Mouse (Mus musculus): Measurements from ENCODE around the gene Heatr4. TPM values are rescaled to one million over a fixed set of nuclear protein-coding genes. Genes with fewer than 3 reads are reported as not detected.

Heatr4 gene
- polyA plus RNA-seq (2012; ENCODE audit: low replicate concordance), result not detected in 2 replicates

GRCm38 (mm10) chr12:83984752-83985151 is at the start of gene Heatr4:
Gene Heatr4, minus strand, starts transcription at chr12:83984852.

GRCm38 (mm10) chr12:84009171-84009965 is 24.7 kb upstream of the Heatr4 start, which contains the start of gene Acot1:
Gene Acot1, plus strand, starts transcription at chr12:84009490.

GRCm38 (mm10) chr12:83987583-83988441 is 3.2 kb upstream of the Heatr4 start, which contains the start of gene Acot2:
Gene Acot2, plus strand, starts transcription at chr12:83987861.

DNA sequence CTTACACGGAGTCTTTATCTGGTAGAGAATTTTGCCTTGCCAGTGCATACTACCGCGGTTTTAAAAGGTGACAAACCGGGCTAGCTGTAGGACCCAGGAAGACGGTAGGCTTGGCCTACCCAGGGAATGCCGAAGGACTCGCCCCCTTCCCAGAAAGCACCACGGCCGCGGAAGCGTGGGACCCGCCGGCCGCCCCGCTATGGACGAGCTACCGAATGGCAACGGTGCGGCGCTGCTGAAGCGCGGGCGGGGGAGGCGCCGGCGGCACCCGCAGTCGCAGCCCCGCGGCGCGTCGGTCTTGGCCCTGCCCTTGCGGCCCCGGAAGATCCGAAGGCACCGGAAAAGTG is 34.2 kb downstream of the Heatr4 start, which contains the start of gene Riox1:
Gene Riox1 (plus strand): TSS at position 116 of the 347 bp plus-strand sequence.

DNA sequence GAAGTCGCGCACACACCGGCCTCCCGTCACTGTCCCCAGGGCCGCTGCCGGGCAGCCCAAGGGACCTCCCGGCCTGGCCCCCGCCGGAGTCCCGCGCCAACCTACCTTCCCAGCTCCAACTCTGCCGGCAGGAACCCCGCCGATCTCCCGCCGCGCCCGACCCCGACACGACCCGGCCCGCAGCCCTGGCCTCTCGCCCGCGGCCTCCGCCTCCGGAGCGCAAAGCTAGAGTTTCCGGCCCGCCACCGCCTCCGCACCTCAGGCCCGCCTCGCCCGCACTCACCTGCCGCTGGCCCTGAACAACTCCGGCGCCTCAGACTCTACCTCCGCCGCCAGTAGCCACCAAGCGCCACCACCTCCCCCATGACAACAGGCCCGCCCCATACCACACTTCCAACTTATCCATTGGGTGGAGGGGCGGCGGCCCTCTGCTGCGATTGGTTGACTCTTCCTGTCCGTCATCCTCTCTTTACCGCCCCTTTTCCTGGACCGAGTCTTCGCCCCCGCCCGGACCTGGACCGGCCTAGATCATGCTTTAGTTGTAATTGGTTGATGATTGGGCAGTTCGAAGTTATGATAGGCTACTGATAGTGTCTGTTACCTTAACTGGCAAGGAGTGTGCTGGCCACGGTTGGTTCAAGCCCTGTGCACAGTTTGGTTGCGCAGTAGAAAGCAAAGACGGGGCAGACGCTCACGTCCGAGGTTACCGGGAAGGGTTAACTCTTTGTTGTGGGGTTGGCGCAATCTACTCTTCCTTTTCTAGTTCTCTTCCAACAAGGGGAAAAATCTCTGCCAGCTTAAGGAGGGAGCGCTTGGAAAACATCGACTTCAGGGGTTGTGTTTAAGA is 62.9 kb downstream of the Heatr4 start, which contains the start of gene Numb:
Gene Numb (minus strand): TSS at position 400 of the 847 bp plus-strand sequence.

Other genes starting within 250 kb of the Heatr4 start
- gene Papln, start 221.2 kb downstream of the Heatr4 start, polyA plus RNA-seq (2012; ENCODE audit: low replicate concordance), result 0.83 and 1.1 TPM in 2 replicates
- gene Numb, start 62.9 kb downstream of the Heatr4 start, polyA plus RNA-seq (2012; ENCODE audit: low replicate concordance), result 22.0 and 29.9 TPM in 2 replicates
- gene Riox1, start 34.2 kb downstream of the Heatr4 start, polyA plus RNA-seq (2012; ENCODE audit: low replicate concordance), result 22.5 and 51.4 TPM in 2 replicates
- gene Acot2, start 3.0 kb upstream of the Heatr4 start, polyA plus RNA-seq (2012; ENCODE audit: low replicate concordance), result 12.4 and 22.3 TPM in 2 replicates
- gene Acot1, start 24.6 kb upstream of the Heatr4 start, polyA plus RNA-seq (2012; ENCODE audit: low replicate concordance), result 2.6 and 4.2 TPM in 2 replicates
- 0.21 and 0.93 TPM in 2 replicates for gene Acot4, start 53.5 kb upstream of the Heatr4 start, polyA plus RNA-seq (2012; ENCODE audit: low replicate concordance)
- not detected in 2 replicates for gene Gm49366, start 54.1 kb upstream of the Heatr4 start, polyA plus RNA-seq (2012; ENCODE audit: low replicate concordance)
- not detected in 2 replicates for gene Acot3, start 67.3 kb upstream of the Heatr4 start, polyA plus RNA-seq (2012; ENCODE audit: low replicate concordance)
- gene Acot5, start 84.5 kb upstream of the Heatr4 start, polyA plus RNA-seq (2012; ENCODE audit: low replicate concordance), result not detected in 2 replicates
- 0.51 and 1.0 TPM in 2 replicates for gene Acot6, start 115.8 kb upstream of the Heatr4 start, polyA plus RNA-seq (2012; ENCODE audit: low replicate concordance)
- 0.16 and 0.21 TPM in 2 replicates for gene Dnal1, start 129.5 kb upstream of the Heatr4 start, polyA plus RNA-seq (2012; ENCODE audit: low replicate concordance)
- 0.27 and 0.65 TPM in 2 replicates for gene Pnma1, start 163.6 kb upstream of the Heatr4 start, polyA plus RNA-seq (2012; ENCODE audit: low replicate concordance)
- 141 and 153 TPM in 2 replicates for gene Elmsan1, start 234.0 kb upstream of the Heatr4 start, polyA plus RNA-seq (2012; ENCODE audit: low replicate concordance)

Data from hematopoietic multipotent progenitor cell, adult 10-12 weeks (in vitro differentiated cells).